Comparison of ENCODE assay signal across 17 mouse cellular contexts in genomic region chr8:10539665-10540064, GRCm38 (mm10).
"Had no signal": no experiment of that assay in that cellular context is flagged by ENCODE, and none has a peak within 500 bp of the region (broad histone marks: within the 10 kb centered on the region; RNA-seq: fewer than 3 reads in every experiment).

No protein-coding gene starts in this region.

- DNase-seq: lung, adult 2 months; lung, postnatal 14 days; lung, postnatal 36 days; right cerebral cortex, postnatal 14 days; thymus, adult 2 months; thymus, postnatal 25 days; thymus, postnatal 4 days had no signal

- H3K27me3 ChIP-seq: lung, embryonic 15.5 days; midbrain, embryonic 13.5 days; midbrain, embryonic 15.5 days; neural tube, embryonic 12.5 days; stomach, embryonic 15.5 days had no signal

- H3K4me2 ChIP-seq: lung, embryonic 15.5 days; midbrain, embryonic 11.5 days; midbrain, embryonic 13.5 days; midbrain, embryonic 15.5 days; neural tube, embryonic 12.5 days; stomach, embryonic 15.5 days had no signal

- H3K4me3 ChIP-seq: lung, embryonic 15.5 days; megakaryocyte, embryonic 14.5 days; midbrain, embryonic 13.5 days; midbrain, embryonic 15.5 days; neural tube, embryonic 12.5 days; stomach, embryonic 15.5 days had no signal

- H3K9me3 ChIP-seq: midbrain, embryonic 15.5 days; neural tube, embryonic 12.5 days; stomach, embryonic 15.5 days had no signal

- H3K36me3 ChIP-seq: lung, embryonic 15.5 days; midbrain, embryonic 13.5 days; midbrain, embryonic 15.5 days; neural tube, embryonic 12.5 days; stomach, embryonic 15.5 days had no signal

- H3K4me1 ChIP-seq: lung, embryonic 15.5 days; megakaryocyte, embryonic 14.5 days; midbrain, embryonic 15.5 days; neural tube, embryonic 12.5 days; stomach, embryonic 15.5 days had no signal

- ATAC-seq: lung, postnatal 0 days; midbrain, embryonic 13.5 days; midbrain, embryonic 15.5 days had no signal

- H3K27ac ChIP-seq: lung, embryonic 15.5 days; macrophage; midbrain, embryonic 13.5 days; midbrain, embryonic 15.5 days; neural tube, embryonic 12.5 days; stomach, embryonic 15.5 days; stomach, postnatal 0 days had no signal

- H3K9ac ChIP-seq: lung, embryonic 15.5 days; midbrain, embryonic 13.5 days; midbrain, embryonic 15.5 days; neural tube, embryonic 12.5 days; stomach, embryonic 15.5 days had no signal
